Mouse (Mus musculus) hindbrain, embryonic 15.5 days (tissue): ENCODE measurements around the gene Nfatc2. TPM values are rescaled to one million over a fixed set of nuclear protein-coding genes. Genes with fewer than 3 reads are reported as not detected.

Source experiments
- ATAC-seq: fragments of 200-750 bp; cut with Nextera tagmentation; 2 replicates; pipeline ENCODE4 v1.8.0; 2017; ENCODE audit warnings: low read depth, moderate number of reproducible peaks, moderate TSS enrichment; ENCODE audit not compliant: low FRiP score
- H3K27ac ChIP-seq: fragments of 300-500 bp; sonication (generic); replicated peaks from 2 replicates; pipeline ENCODE4 v1.5.1; 2015; ENCODE audit warnings: mild to moderate bottlenecking, inconsistent platforms
- H3K27me3 ChIP-seq: fragments of 300-500 bp; sonication (generic); 2 replicates; pipeline ENCODE4 v1.6.1; 2015; ENCODE audit warnings: control low read depth, inconsistent platforms
- H3K36me3 ChIP-seq: fragments of 300-500 bp; sonication (generic); 2 replicates; pipeline ENCODE4 v1.6.1; 2015; ENCODE audit warnings: control low read depth, inconsistent platforms
- H3K4me1 ChIP-seq: fragments of 300-500 bp; sonication (generic); replicated peaks from 2 replicates; pipeline ENCODE4 v1.6.1; 2015; ENCODE audit warnings: control low read depth, inconsistent platforms
- H3K4me2 ChIP-seq: fragments of 300-500 bp; sonication (generic); 2 replicates; pipeline ENCODE4 v1.6.1; 2015; ENCODE audit warnings: moderate library complexity, mild to moderate bottlenecking, inconsistent platforms
- H3K4me3 ChIP-seq: fragments of 300-500 bp; sonication (generic); 2 replicates; pipeline ENCODE4 v1.5.1; 2015; ENCODE audit warnings: mild to moderate bottlenecking, inconsistent platforms
- H3K9ac ChIP-seq: fragments of 300-500 bp; sonication (generic); 2 replicates; pipeline ENCODE4 v1.6.1; 2015; ENCODE audit warnings: inconsistent platforms
- H3K9me3 ChIP-seq: fragments of 300-500 bp; sonication (generic); 2 replicates; pipeline ENCODE4 v1.6.1; 2016; ENCODE audit warnings: control low read depth, inconsistent platforms
- WGBS: fragments of 180-500 bp; shearing (Covaris S2); methylation state at CpG from one replicate; pipeline ENCODE4 v1.1.7; 2015; 5-methylcytosine and 5-hydroxymethylcytosine counted together
- polyA plus RNA-seq: library from polyadenylated mRNA; unstranded; fragments of >200 nt; fragmentation: Nextera tagmentation; extraction: Ambion mirVana; gene quantifications from 2 replicates; pipeline ENCODE4 v1.2.1, GENCODE M21; 2015

The Nfatc2 gene
- polyA plus RNA-seq, 1 experiment from 2014 or later = 3.8 TPM

DNA sequence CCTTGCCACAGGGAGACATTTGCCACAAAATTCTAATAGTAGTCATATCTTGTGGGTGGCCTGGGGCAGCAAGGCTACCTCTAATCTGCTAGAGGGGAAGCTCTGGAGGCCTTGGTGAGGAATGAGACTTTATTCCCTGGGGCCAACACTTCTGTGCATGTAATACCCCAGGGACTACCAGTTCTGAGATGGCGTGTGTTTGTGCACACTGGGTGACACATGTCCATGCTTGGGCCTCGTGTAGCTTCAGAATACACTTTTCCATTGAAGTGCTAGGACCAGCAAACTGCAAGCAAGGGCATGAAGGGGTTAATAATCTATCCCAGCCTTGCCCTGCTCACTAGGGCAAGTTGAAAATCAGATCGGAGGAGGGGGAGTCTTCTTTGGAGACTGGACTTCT, 58.4 kb downstream of the Nfatc2 start:
- Histone ChIP-seq H3K4me2 (no peak overlapping the region), H3K4me3 (no peak overlapping the region), H3K27ac (no peak overlapping the region), H3K4me1 (peaks cover 16% of the 10 kb centered on the region), H3K9me3 (no peaks in the 10 kb centered on the region), H3K36me3 (no peaks in the 10 kb centered on the region), H3K27me3 (no peaks in the 10 kb centered on the region), H3K9ac (no peak overlapping the region)
- no peak for ATAC-seq
- 56% methylated on average over 3 of the region's 3 CpGs for WGBS

DNA sequence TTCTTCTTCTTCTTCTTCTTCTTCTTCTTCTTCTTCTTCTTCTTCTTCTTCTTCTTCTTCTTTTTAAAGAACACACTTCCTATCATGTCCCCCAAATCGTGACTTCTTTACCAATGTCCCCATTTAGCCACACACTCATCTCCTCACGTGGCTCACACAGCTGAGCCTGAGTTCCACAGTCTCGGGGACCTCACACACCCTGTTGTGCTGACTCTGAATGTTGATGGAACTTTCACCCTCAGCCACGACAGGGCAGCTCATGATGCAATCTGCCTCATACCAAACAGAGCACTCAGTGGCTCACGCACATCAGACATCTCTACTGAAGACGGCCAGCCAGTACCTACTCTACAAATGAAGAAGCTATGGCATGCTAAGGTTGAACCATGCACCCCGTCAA, 60.2 kb downstream of the Nfatc2 start:
- H3K27ac ChIP-seq = no peak overlapping the region
- H3K9ac ChIP-seq = no peak overlapping the region
- no peak overlapping the region for H3K4me3 ChIP-seq
- H3K4me2 ChIP-seq = no peak overlapping the region
- 80% methylated on average over 7 of the region's 7 CpGs for WGBS
- no peak for ATAC-seq
- H3K4me1 ChIP-seq = peaks cover 14% of the 10 kb centered on the region
- H3K9me3 ChIP-seq = no peaks in the 10 kb centered on the region
- no peaks in the 10 kb centered on the region for H3K27me3 ChIP-seq
- H3K36me3 ChIP-seq = no peaks in the 10 kb centered on the region

- H3K4me2 ChIP-seq = no peak overlapping the region
Measured at GRCm38 (mm10) chr2:168539594-168540222, 61.7 kb downstream of the Nfatc2 start.

DNA sequence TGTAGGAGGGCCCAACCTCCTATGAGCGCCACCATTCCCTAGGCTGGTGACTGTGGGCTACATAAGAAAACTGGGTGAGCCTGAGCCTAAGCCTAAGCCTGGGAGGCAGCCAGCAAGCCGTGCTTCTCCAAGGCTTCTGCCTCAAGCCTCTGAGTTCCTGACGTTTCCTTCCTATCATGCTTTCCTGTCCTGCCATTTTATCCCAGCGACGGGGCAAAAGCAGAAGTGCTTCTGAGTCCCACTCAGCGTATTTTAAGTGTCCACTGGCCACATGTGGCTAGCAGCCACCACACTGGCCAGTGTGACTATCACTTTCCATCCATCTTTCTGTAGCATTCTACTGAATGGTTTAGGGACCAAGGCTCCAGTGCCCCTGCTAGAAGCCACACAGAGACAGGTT, 62.4 kb downstream of the Nfatc2 start:
- 94% methylated on average over 6 of the region's 6 CpGs for whole genome bisulfite sequencing
- no peaks in the 10 kb centered on the region for H3K36me3 ChIP-seq
- H3K27me3 ChIP-seq = no peaks in the 10 kb centered on the region
- no peak for ATAC-seq
- H3K27ac ChIP-seq = no peak overlapping the region
- no peaks in the 10 kb centered on the region for H3K9me3 ChIP-seq
- no peak overlapping the region for H3K4me2 ChIP-seq
- H3K4me3 ChIP-seq = no peak overlapping the region
- peaks cover 3% of the 10 kb centered on the region; the same call in 1 of the 2 replicates for H3K4me1 ChIP-seq
- H3K9ac ChIP-seq = no peak overlapping the region

More at GRCm38 (mm10) chr2:168539594-168540222, 61.7 kb downstream of the Nfatc2 start:
- no peak overlapping the region for H3K9ac ChIP-seq
- H3K9me3 ChIP-seq = no peaks in the 10 kb centered on the region
- no peaks in the 10 kb centered on the region for H3K27me3 ChIP-seq
- peaks cover 6% of the 10 kb centered on the region; the same call in 1 of the 2 replicates for H3K4me1 ChIP-seq
- no peak overlapping the region for H3K4me3 ChIP-seq
- H3K27ac ChIP-seq = no peak overlapping the region
- no peaks in the 10 kb centered on the region for H3K36me3 ChIP-seq
- 58% methylated on average over 15 of the region's 15 CpGs for WGBS
- no peak for ATAC-seq

GRCm38 (mm10) chr2:168532061-168532833, 69.2 kb downstream of the Nfatc2 start:
- Histone ChIP-seq H3K27me3 (no peaks in the 10 kb centered on the region), H3K9ac (no peak overlapping the region), H3K9me3 (no peaks in the 10 kb centered on the region), H3K4me1 (no peaks in the 10 kb centered on the region), H3K36me3 (no peaks in the 10 kb centered on the region), H3K27ac (no peak overlapping the region), H3K4me2 (no peak overlapping the region), H3K4me3 (no peak overlapping the region)
- 76% methylated on average over 15 of the region's 15 CpGs for WGBS
- ATAC-seq = no peak

GRCm38 (mm10) chr2:168528551-168528950, 72.9 kb downstream of the Nfatc2 start:
- WGBS = 75% methylated on average over 8 of the region's 8 CpGs
- no peaks in the 10 kb centered on the region for H3K27me3 ChIP-seq
- H3K4me2 ChIP-seq = no peak overlapping the region
- no peaks in the 10 kb centered on the region for H3K9me3 ChIP-seq
- H3K9ac ChIP-seq = no peak overlapping the region
- no peak overlapping the region for H3K4me3 ChIP-seq
- peaks cover 19% of the 10 kb centered on the region for H3K4me1 ChIP-seq
- H3K36me3 ChIP-seq = no peaks in the 10 kb centered on the region
- H3K27ac ChIP-seq = no peak overlapping the region
- no peak for ATAC-seq

DNA sequence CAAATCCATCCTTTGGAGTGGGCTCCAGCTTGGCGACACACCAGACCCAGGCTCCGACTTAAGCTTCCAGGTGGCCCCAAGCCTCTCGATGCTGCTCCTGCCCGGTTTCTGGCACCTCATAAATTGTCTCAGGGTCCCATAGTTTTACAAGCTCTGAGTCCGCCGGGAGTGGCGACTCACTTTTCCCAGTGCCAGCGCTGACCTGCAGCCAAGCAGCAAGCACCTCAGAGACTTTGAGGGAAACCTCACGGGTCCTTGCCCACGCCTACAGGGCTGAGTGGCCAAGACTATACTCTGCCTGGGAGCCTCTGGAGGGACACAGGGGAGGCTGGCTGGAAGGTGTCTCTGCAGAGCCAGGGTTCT, 74.0 kb downstream of the Nfatc2 start:
- H3K4me1 ChIP-seq = peaks cover 19% of the 10 kb centered on the region
- H3K9me3 ChIP-seq = no peaks in the 10 kb centered on the region
- no peaks in the 10 kb centered on the region for H3K27me3 ChIP-seq
- no peak overlapping the region for H3K27ac ChIP-seq
- no peak for ATAC-seq
- H3K9ac ChIP-seq = no peak overlapping the region
- no peaks in the 10 kb centered on the region for H3K36me3 ChIP-seq
- H3K4me3 ChIP-seq = no peak overlapping the region
- no peak overlapping the region for H3K4me2 ChIP-seq
- WGBS = 89% methylated on average over 10 of the region's 10 CpGs

DNA sequence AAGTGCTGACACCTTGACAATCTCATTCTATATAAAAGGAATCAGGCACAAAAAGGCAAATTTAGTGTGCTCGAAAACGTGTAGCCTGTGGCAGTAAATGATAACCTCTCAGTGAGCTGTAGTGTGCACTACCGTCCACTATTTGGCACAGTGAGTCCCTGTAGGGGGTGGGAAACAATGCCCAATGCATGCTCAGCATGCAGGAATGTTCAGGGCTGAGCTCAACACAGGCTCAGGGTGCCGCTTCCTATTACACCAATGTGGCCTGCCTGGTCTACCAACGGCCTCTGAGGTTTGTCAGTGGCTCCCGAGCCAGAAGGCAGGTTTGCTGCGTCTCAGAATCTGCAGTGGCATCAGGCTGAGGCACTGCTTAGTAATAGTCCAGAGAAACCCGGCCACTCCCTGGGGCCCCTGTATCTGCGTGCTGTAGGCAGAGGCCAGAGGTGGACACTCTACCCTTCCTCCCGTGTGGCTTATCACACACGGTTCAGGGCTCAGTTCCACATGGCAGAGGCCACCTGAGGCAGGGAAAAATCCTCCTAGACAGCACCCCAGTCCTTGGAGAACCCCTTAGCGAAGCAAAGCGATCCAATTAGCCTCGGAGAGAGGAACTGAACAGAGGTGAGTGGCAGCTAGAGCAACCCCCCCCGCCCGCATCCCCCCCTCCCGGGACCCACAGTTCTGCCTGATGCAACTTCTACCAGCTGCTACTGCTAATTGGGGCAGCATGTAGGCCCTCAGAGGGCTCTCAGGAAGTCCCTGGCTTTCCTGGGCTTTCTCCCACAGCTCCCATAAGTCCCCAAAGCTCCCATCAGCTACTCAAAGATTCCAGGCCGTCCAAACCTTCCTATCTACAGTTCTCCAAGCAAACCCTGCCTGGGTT, 74.7 kb downstream of the Nfatc2 start:
- H3K4me3 ChIP-seq = no peak overlapping the region
- H3K27ac ChIP-seq = no peak overlapping the region
- no peak for ATAC-seq
- H3K27me3 ChIP-seq = no peaks in the 10 kb centered on the region
- no peaks in the 10 kb centered on the region for H3K9me3 ChIP-seq
- no peak overlapping the region for H3K9ac ChIP-seq
- no peaks in the 10 kb centered on the region for H3K36me3 ChIP-seq
- 86% methylated on average over 18 of the region's 18 CpGs for WGBS
- H3K4me2 ChIP-seq = no peak overlapping the region
- peaks cover 19% of the 10 kb centered on the region for H3K4me1 ChIP-seq

DNA sequence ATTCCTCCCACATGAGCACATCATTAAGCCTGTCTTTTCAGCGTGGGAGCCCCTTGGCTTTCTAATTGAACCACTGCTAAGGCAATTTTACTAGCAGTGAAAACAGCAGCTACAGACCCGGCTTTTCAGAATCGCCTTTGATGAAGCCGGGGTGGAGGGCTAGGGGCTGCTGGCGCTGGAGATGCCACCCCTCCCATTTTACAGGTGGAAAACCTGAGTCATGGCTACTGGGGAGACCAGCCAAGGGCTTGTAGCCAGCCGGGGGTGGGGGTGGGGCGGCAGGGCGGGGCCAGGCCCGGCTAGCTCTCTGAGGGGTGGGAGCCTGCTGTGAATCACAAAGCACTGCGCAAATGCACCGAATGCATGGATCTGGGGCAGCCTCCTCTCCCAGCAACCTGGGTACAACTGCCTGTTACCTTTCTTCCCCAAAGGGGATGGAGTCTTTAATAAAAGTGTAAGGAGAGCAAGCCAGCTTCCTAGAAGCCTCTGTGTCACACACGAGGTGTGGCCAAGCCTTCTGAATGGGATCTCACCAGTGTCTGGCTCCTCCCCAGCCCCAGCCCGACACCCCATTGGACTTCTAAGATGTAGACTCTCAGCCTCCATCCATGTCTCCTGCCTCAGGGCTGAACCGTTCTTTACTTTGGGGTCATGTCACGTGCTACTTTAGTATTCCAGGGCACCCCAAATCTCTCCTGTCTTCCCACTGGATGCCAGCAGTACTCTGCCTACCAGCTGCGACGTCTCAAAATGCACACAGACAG, 75.9 kb downstream of the Nfatc2 start:
- H3K27me3 ChIP-seq = no peaks in the 10 kb centered on the region
- H3K9me3 ChIP-seq = no peaks in the 10 kb centered on the region
- peak overlapping the region; percentile 21 for H3K27ac ChIP-seq
- peaks cover 19% of the 10 kb centered on the region for H3K4me1 ChIP-seq
- H3K9ac ChIP-seq = peak overlapping the region; percentile 12; the same call in 1 of the 2 replicates
- peak; percentile 7; the same call in 1 of the 2 replicates for ATAC-seq
- H3K36me3 ChIP-seq = no peaks in the 10 kb centered on the region
- peak overlapping the region; percentile 16 for H3K4me3 ChIP-seq
- 10% methylated on average over 17 of the region's 17 CpGs for WGBS
- peak overlapping the region; percentile 54 for H3K4me2 ChIP-seq

DNA sequence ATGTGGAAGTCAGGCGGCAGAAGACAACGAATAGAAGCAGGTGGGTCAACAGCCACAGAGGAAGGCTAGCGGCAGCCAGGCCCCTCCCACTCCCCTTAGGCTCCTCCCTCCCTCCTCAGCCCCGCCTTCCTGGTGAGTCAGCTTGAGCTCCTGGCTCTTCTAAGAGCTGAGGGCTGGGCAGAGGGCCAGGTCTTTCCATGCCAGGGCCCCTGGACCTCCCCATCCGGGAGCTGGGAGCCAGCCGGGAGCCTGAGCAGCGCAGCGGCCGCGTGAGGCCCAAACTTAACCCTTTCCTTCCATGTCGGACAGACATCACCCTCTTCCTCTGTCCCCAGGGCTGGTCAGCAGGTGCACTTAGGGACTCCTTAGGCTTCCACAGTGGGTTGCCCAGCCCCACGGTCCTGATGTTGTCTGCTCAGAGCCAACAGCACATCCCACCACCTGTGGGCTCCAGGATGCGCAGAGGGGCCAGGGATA, 76.5 kb downstream of the Nfatc2 start:
- Histone ChIP-seq H3K4me2 (peak overlapping the region; percentile 54), H3K9ac (0 out of 2 replicates have a peak overlapping the region, but pooled peaks have one; percentile 12), H3K27ac (peak overlapping the region; percentile 21), H3K36me3 (no peaks in the 10 kb centered on the region), H3K9me3 (no peaks in the 10 kb centered on the region), H3K27me3 (no peaks in the 10 kb centered on the region), H3K4me3 (peak overlapping the region; percentile 16), H3K4me1 (peaks cover 19% of the 10 kb centered on the region)
- 2% methylated on average over 13 of the region's 13 CpGs for WGBS
- ATAC-seq = peak; percentile 88

DNA sequence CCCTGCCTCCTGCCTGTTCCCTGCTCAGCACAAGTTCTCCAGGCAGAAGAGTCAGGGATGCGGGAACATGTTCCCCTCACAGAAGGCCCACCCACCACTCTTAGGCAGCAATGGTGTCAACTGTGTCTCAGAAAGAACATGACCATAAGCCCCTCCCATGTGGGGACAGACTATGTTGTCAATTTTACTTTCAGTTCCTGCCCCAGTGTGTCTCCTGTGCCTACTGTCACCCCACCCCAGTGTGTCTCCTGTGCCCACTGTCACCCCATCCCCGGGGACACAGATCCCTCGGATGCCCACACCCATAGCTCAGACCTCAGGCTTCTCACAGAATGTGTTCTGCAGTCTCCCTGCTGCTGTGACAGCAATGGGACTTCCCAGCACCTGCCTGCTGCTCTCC, 79.2 kb downstream of the Nfatc2 start:
- no peak overlapping the region for H3K4me2 ChIP-seq
- H3K9ac ChIP-seq = no peak overlapping the region
- H3K27ac ChIP-seq = no peak overlapping the region
- 78% methylated on average over 3 of the region's 3 CpGs for WGBS
- ATAC-seq = no peak
- no peaks in the 10 kb centered on the region for H3K27me3 ChIP-seq
- no peak overlapping the region for H3K4me3 ChIP-seq
- no peaks in the 10 kb centered on the region for H3K36me3 ChIP-seq
- H3K9me3 ChIP-seq = no peaks in the 10 kb centered on the region
- H3K4me1 ChIP-seq = peaks cover 19% of the 10 kb centered on the region
